Mouse (Mus musculus): ENCODE data around the gene Sap25.

GRCm38 (mm10) chr5:137598100-137598826, 42.9 kb upstream of the Sap25 start:
- TF ChIP-seq CTCF (IDR thresholded peaks at IDR 0.05; ENCODE audit: low read depth) (no peak), EP300 (IDR thresholded peaks at IDR 0.05; ENCODE audit: low read depth) (0 out of 2 replicates have a peak, but pooled peaks have one; percentile 8)

All from liver, embryonic 14.5 days (tissue).